Mouse (Mus musculus): ENCODE results near the gene Elk3. TPM values are rescaled to one million over a fixed set of nuclear protein-coding genes. Genes with fewer than 3 reads are reported as not detected.
A peak's percentile ranks its signal among the peaks of the same experiment; 100 is the strongest.

Gene Elk3
- polyA plus RNA-seq, 2 experiments = 42.4 to 60.9 TPM

GRCm38 (mm10) chr10:93276857-93277256 lies 34.1 kb downstream of the Elk3 start:
- no peak for TF ChIP-seq POLR2A (IDR thresholded peaks at IDR 0.05; ENCODE audit: borderline replicate concordance, extremely low read depth, insufficient read depth, insufficient read length)
- Histone ChIP-seq H3K9ac (ENCODE audit: low read depth, low read length, severe bottlenecking) (no peak overlapping the region), H3K27me3 (ENCODE audit: control insufficient read depth, insufficient read depth, low read length) (no peaks in the 10 kb centered on the region), H3K4me2 (replicated peaks; ENCODE audit: low read depth, low read length, severe bottlenecking) (peak overlapping the region; percentile 20; the same call in 1 of the 2 replicates), H3K27ac (replicated peaks; ENCODE audit: low read depth, low read length) (no peak overlapping the region; the same call in 1 of the 2 replicates), H3K4me3 (replicated peaks; ENCODE audit: low read length) (no peak overlapping the region), H3K36me3 (ENCODE audit: control insufficient read depth, insufficient read depth, low read length) (peaks cover 40% of the 10 kb centered on the region), H3K9me3 (ENCODE audit: control insufficient read depth, low read length) (no peaks in the 10 kb centered on the region), H3K4me1 (ENCODE audit: control insufficient read depth, insufficient read depth, low read length) (peaks cover 34% of the 10 kb centered on the region)
- DNase-seq (ENCODE audit: low spot score) (no peak), ATAC-seq (ENCODE audit: low FRiP score, low read depth) (no peak)
- WGBS = 48% methylated on average over 9 of the region's 9 CpGs

DNA sequence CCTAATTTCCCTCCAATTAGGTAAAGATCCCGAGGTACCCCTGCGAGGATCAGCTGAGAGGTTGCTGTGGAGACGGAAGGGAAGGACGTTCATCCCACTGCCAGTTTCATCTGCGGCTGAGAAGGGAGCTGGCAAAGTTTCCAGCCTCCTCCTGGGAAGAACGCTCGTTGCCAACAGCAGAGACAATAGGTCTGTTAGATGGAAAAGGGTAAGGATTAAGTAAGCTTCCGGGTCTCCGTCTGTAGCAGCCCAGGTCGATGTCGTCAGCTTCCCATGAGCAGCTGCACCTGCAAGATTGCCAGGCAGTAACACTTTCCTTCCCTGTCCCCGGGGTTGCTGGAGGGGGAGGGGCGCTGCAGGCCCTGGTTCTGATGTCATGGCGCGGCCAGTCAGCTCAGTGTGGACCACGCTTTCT lies 34.6 kb downstream of the Elk3 start:
- 7% methylated on average over 16 of the region's 16 CpGs for WGBS
- no peak overlapping the region for H3K27ac ChIP-seq (replicated peaks; ENCODE audit: low read depth, low read length)
- H3K4me3 ChIP-seq (replicated peaks; ENCODE audit: low read length) = no peak overlapping the region

GRCm38 (mm10) chr10:93275212-93276136 lies 35.5 kb downstream of the Elk3 start:
- no peaks in the 10 kb centered on the region for H3K27me3 ChIP-seq (ENCODE audit: control insufficient read depth, insufficient read depth, low read length)
- 52% methylated on average over 25 of the region's 25 CpGs for WGBS
- H3K4me3 ChIP-seq (replicated peaks; ENCODE audit: low read length) = no peak overlapping the region
- peak; percentile 56 for ATAC-seq (ENCODE audit: low FRiP score, low read depth)
- H3K4me1 ChIP-seq (ENCODE audit: control insufficient read depth, insufficient read depth, low read length) = peaks cover 36% of the 10 kb centered on the region
- DNase-seq (ENCODE audit: low spot score) = no peak
- H3K9ac ChIP-seq (ENCODE audit: low read depth, low read length, severe bottlenecking) = 0 out of 2 replicates have a peak overlapping the region, but pooled peaks have one; percentile 21
- no peaks in the 10 kb centered on the region for H3K9me3 ChIP-seq (ENCODE audit: control insufficient read depth, low read length)
- TF ChIP-seq POLR2A (IDR thresholded peaks at IDR 0.05; ENCODE audit: borderline replicate concordance, extremely low read depth, insufficient read depth, insufficient read length) = no peak
- H3K36me3 ChIP-seq (ENCODE audit: control insufficient read depth, insufficient read depth, low read length) = peaks cover 32% of the 10 kb centered on the region
- 0 out of 2 replicates have a peak overlapping the region, but pooled peaks have one; percentile 19 for H3K27ac ChIP-seq (replicated peaks; ENCODE audit: low read depth, low read length)
- H3K4me2 ChIP-seq (replicated peaks; ENCODE audit: low read depth, low read length, severe bottlenecking) = peak overlapping the region; percentile 20; the same call in 1 of the 2 replicates

More for the DNA sequence above, 34.6 kb downstream of the Elk3 start:
- H3K9me3 ChIP-seq (ENCODE audit: control insufficient read depth, low read length) = no peaks in the 10 kb centered on the region
- no peaks in the 10 kb centered on the region for H3K27me3 ChIP-seq (ENCODE audit: control insufficient read depth, insufficient read depth, low read length)
- TF ChIP-seq POLR2A (IDR thresholded peaks at IDR 0.05; ENCODE audit: borderline replicate concordance, extremely low read depth, insufficient read depth, insufficient read length) = no peak
- peaks cover 35% of the 10 kb centered on the region for H3K36me3 ChIP-seq (ENCODE audit: control insufficient read depth, insufficient read depth, low read length)
- DNase-seq (ENCODE audit: low spot score) (peak; percentile 63), ATAC-seq (ENCODE audit: low FRiP score, low read depth) (peak; percentile 56)
- H3K4me2 ChIP-seq (replicated peaks; ENCODE audit: low read depth, low read length, severe bottlenecking) = peak overlapping the region; percentile 20; the same call in 1 of the 2 replicates
- no peak overlapping the region for H3K9ac ChIP-seq (ENCODE audit: low read depth, low read length, severe bottlenecking)
- H3K4me1 ChIP-seq (ENCODE audit: control insufficient read depth, insufficient read depth, low read length) = peaks cover 35% of the 10 kb centered on the region

- peaks cover 40% of the 10 kb centered on the region for H3K4me1 ChIP-seq (ENCODE audit: control insufficient read depth, insufficient read depth, low read length)
- H3K4me3 ChIP-seq (replicated peaks; ENCODE audit: low read length) = no peak overlapping the region
- no peak for DNase-seq (ENCODE audit: low spot score)
- no peaks in the 10 kb centered on the region for H3K27me3 ChIP-seq (ENCODE audit: control insufficient read depth, insufficient read depth, low read length)
- H3K9me3 ChIP-seq (ENCODE audit: control insufficient read depth, low read length) = no peaks in the 10 kb centered on the region
- H3K9ac ChIP-seq (ENCODE audit: low read depth, low read length, severe bottlenecking) = no peak overlapping the region
- no peak overlapping the region for H3K4me2 ChIP-seq (replicated peaks; ENCODE audit: low read depth, low read length, severe bottlenecking)
- ATAC-seq (ENCODE audit: low FRiP score, low read depth) = no peak
- 0 out of 2 replicates have a peak overlapping the region, but pooled peaks have one; percentile 5 for H3K27ac ChIP-seq (replicated peaks; ENCODE audit: low read depth, low read length)
- WGBS = 52% methylated on average over 2 of the region's 2 CpGs
- no peak for TF ChIP-seq POLR2A (IDR thresholded peaks at IDR 0.05; ENCODE audit: borderline replicate concordance, extremely low read depth, insufficient read depth, insufficient read length)
- peaks cover 21% of the 10 kb centered on the region for H3K36me3 ChIP-seq (ENCODE audit: control insufficient read depth, insufficient read depth, low read length)
These were observed 36.6 kb downstream of the Elk3 start for GRCm38 (mm10) chr10:93274277-93274696.
